Comparison of ENCODE assay signal across 22 mouse cellular contexts in genomic region chr3:61255232-61255631, GRCm38 (mm10).
DNase-seq lines count a peak whose midpoint lies in the region; ATAC-seq lines count a peak whose summit lies in the region.
"Had no signal": no experiment of that assay in that cellular context is flagged by ENCODE, and none has a peak within 500 bp of the region (broad histone marks: within the 10 kb centered on the region; RNA-seq: fewer than 3 reads in every experiment).

No protein-coding gene starts in this region.

- no peak overlapping the region for H3K4me2 ChIP-seq in forebrain, embryonic 14.5 days (ENCODE audit: low read length)
- H3K4me2 ChIP-seq in hindbrain, embryonic 16.5 days (ENCODE audit: low read length) = no peak overlapping the region
- no peak overlapping the region for H3K4me2 ChIP-seq in forebrain, embryonic 16.5 days (ENCODE audit: low read length)
- H3K4me2 ChIP-seq: embryonic facial prominence, embryonic 15.5 days; heart, embryonic 11.5 days; heart, embryonic 15.5 days had no signal

- no peak overlapping the region for H3K27ac ChIP-seq in forebrain, embryonic 14.5 days (ENCODE audit: low read depth, low read length)
- H3K27ac ChIP-seq in forebrain, embryonic 10.5 days = no peak overlapping the region
- no peak overlapping the region for H3K27ac ChIP-seq in hindbrain, embryonic 16.5 days (ENCODE audit: low read depth, low read length)
- H3K27ac ChIP-seq in hindbrain, embryonic 10.5 days = no peak overlapping the region
- H3K27ac ChIP-seq in forebrain, embryonic 16.5 days (ENCODE audit: low read length) = no peak overlapping the region
- H3K27ac ChIP-seq: embryonic facial prominence, embryonic 15.5 days; heart, embryonic 15.5 days; hindbrain, postnatal 0 days had no signal

- DNase-seq in forebrain, embryonic 14.5 days (ENCODE audit: low spot score) = peak; percentile 20
- DNase-seq in forebrain, embryonic 10.5 days (ENCODE audit: extremely low spot score, low spot score) = no peak
- DNase-seq in hindbrain, embryonic 10.5 days (ENCODE audit: low spot score) = no peak
- DNase-seq in brain, adult 2 months (ENCODE audit: low read depth, low spot score) = peak; percentile 30
- no peak for DNase-seq in adrenal gland, adult (ENCODE audit: inconsistent age in 2 of 2, low spot score in 1 of 2)
- no peak for DNase-seq in kidney, postnatal 36 days
- DNase-seq: adrenal gland, postnatal 14 days; cerebellum, adult 11 months; cerebellum, adult 8-10 months; cerebellum, postnatal 14 days; embryo, embryonic 11 days; gastrocnemius, postnatal 10 days; heart, adult 18-20 months; heart, postnatal 14 days; kidney, adult 11 months had no signal

- no peaks in the 10 kb centered on the region for H3K9me3 ChIP-seq in forebrain, embryonic 14.5 days (replicated peaks; ENCODE audit: control insufficient read depth, low read length)
- no peaks in the 10 kb centered on the region for H3K9me3 ChIP-seq in forebrain, embryonic 10.5 days
- no peaks in the 10 kb centered on the region for H3K9me3 ChIP-seq in hindbrain, embryonic 16.5 days (ENCODE audit: control insufficient read depth, low read length)
- H3K9me3 ChIP-seq in hindbrain, embryonic 10.5 days = no peaks in the 10 kb centered on the region
- H3K9me3 ChIP-seq in forebrain, embryonic 16.5 days (ENCODE audit: control insufficient read depth, low read length) = no peaks in the 10 kb centered on the region
- H3K9me3 ChIP-seq: embryonic facial prominence, embryonic 15.5 days; heart, embryonic 15.5 days had no signal

- H3K4me3 ChIP-seq in forebrain, embryonic 14.5 days (ENCODE audit: low read depth, low read length) = no peak overlapping the region
- H3K4me3 ChIP-seq in forebrain, embryonic 10.5 days = no peak overlapping the region
- no peak overlapping the region for H3K4me3 ChIP-seq in hindbrain, embryonic 16.5 days (ENCODE audit: low read length)
- H3K4me3 ChIP-seq in hindbrain, embryonic 10.5 days = no peak overlapping the region
- H3K4me3 ChIP-seq in forebrain, embryonic 16.5 days (replicated peaks; ENCODE audit: low read length) = no peak overlapping the region
- H3K4me3 ChIP-seq: embryonic facial prominence, embryonic 15.5 days; erythroblast, embryonic 14.5 days; heart, embryonic 15.5 days had no signal

- H3K36me3 ChIP-seq in forebrain, embryonic 14.5 days (ENCODE audit: control insufficient read depth, insufficient read depth, low read length) = no peaks in the 10 kb centered on the region
- no peaks in the 10 kb centered on the region for H3K36me3 ChIP-seq in forebrain, embryonic 10.5 days (replicated peaks)
- no peaks in the 10 kb centered on the region for H3K36me3 ChIP-seq in hindbrain, embryonic 16.5 days (ENCODE audit: control insufficient read depth, insufficient read depth, low read length)
- H3K36me3 ChIP-seq in hindbrain, embryonic 10.5 days = no peaks in the 10 kb centered on the region
- no peaks in the 10 kb centered on the region for H3K36me3 ChIP-seq in forebrain, embryonic 16.5 days (ENCODE audit: control insufficient read depth, insufficient read depth)
- H3K36me3 ChIP-seq: embryonic facial prominence, embryonic 15.5 days; heart, embryonic 15.5 days had no signal

- H3K27me3 ChIP-seq in forebrain, embryonic 14.5 days (replicated peaks; ENCODE audit: control insufficient read depth, insufficient read depth, low read length) = no peaks in the 10 kb centered on the region
- no peaks in the 10 kb centered on the region for H3K27me3 ChIP-seq in forebrain, embryonic 10.5 days (ENCODE audit: poor library complexity, severe bottlenecking)
- no peaks in the 10 kb centered on the region for H3K27me3 ChIP-seq in hindbrain, embryonic 16.5 days (replicated peaks; ENCODE audit: control insufficient read depth, insufficient read depth, low read length)
- H3K27me3 ChIP-seq in hindbrain, embryonic 10.5 days (ENCODE audit: insufficient read depth, poor library complexity, severe bottlenecking) = no peaks in the 10 kb centered on the region
- H3K27me3 ChIP-seq in forebrain, embryonic 16.5 days (replicated peaks; ENCODE audit: control insufficient read depth, insufficient read depth, low read length) = no peaks in the 10 kb centered on the region
- H3K27me3 ChIP-seq: embryonic facial prominence, embryonic 15.5 days; heart, embryonic 15.5 days had no signal

- H3K4me1 ChIP-seq in forebrain, embryonic 14.5 days (ENCODE audit: control insufficient read depth, insufficient read depth, low read length) = no peaks in the 10 kb centered on the region
- H3K4me1 ChIP-seq in forebrain, embryonic 10.5 days = no peaks in the 10 kb centered on the region
- H3K4me1 ChIP-seq in hindbrain, embryonic 16.5 days (ENCODE audit: control insufficient read depth, insufficient read depth, low read depth, low read length) = no peaks in the 10 kb centered on the region
- no peaks in the 10 kb centered on the region for H3K4me1 ChIP-seq in hindbrain, embryonic 10.5 days (replicated peaks)
- H3K4me1 ChIP-seq in forebrain, embryonic 16.5 days (replicated peaks; ENCODE audit: control insufficient read depth, insufficient read depth, low read length) = no peaks in the 10 kb centered on the region
- H3K4me1 ChIP-seq: embryonic facial prominence, embryonic 15.5 days; heart, embryonic 15.5 days had no signal

- ATAC-seq in forebrain, embryonic 14.5 days = no peak; the same call in 1 of the 2 replicates
- ATAC-seq in hindbrain, embryonic 16.5 days = peak; percentile 61; the same call in 1 of the 2 replicates
- peak; percentile 90 for ATAC-seq in forebrain, embryonic 16.5 days
- ATAC-seq: hindbrain, postnatal 0 days had no signal

- H3K9ac ChIP-seq in forebrain, embryonic 14.5 days (ENCODE audit: low read length) = no peak overlapping the region
- no peak overlapping the region for H3K9ac ChIP-seq in hindbrain, embryonic 16.5 days (ENCODE audit: low read depth, low read length)
- H3K9ac ChIP-seq in forebrain, embryonic 16.5 days (replicated peaks; ENCODE audit: low read depth, low read length) = no peak overlapping the region
- H3K9ac ChIP-seq: embryonic facial prominence, embryonic 15.5 days; heart, embryonic 15.5 days had no signal

- 64% methylated on average over 4 of the region's 4 CpGs for WGBS in forebrain, embryonic 14.5 days
- WGBS in forebrain, embryonic 10.5 days = 79% methylated on average over 4 of the region's 4 CpGs
- WGBS in hindbrain, embryonic 16.5 days = 65% methylated on average over 4 of the region's 4 CpGs
- 75% methylated on average over 4 of the region's 4 CpGs for WGBS in hindbrain, embryonic 10.5 days
- WGBS in forebrain, embryonic 16.5 days = 55% methylated on average over 4 of the region's 4 CpGs

Comparison
In these comparisons a context has a peak if more than half of its experiments do, and no peak if none do; other contexts are left out.
1. DNase-seq: peak in forebrain, embryonic 14.5 days (single experiment) and brain, adult 2 months (single experiment); none in forebrain, embryonic 10.5 days (single experiment), hindbrain, embryonic 10.5 days (single experiment), adrenal gland, adult (0 of 2) and kidney, postnatal 36 days (0 of 2).